Mouse (Mus musculus): ENCODE data around the gene Clcnka.

DNA sequence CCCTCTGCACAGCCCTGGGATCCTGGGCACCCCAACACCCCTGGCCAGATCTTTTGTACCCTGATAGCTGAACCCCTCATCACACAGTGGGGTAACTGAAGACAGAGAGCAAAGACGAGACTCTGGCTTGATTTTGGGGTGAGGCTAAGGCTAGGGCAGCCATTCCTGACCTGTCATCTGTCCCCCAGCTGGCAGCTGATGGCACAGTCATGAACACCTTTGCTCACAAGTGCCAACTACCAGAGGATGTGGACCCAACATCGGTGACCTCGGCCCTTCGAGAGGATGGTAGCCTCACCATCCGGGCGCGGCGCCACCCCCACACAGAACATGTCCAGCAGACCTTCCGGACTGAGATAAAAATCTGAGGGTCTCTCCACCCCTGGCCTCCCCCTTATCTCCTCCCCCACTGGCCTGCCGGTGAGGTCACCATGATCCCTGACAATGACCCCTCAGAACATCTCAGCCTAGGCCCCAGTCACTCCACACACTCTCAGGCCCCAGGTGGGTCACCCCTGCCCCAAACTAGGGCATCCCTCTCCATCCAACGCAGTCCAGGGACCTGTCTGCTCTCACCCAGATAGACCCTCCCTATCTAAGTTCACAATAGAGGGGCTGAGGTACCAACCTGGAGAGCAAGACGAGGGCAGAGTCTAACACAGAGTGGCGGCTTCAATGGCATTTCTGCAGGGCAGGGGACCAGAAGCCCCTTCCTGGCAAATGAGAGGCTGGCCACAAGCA lies 25.3 kb upstream of the Clcnka start:
- TF ChIP-seq CTCF (IDR thresholded peaks at IDR 0.05; ENCODE audit: insufficient read depth, low read length), result no peak
- TF ChIP-seq POLR2A (IDR thresholded peaks at IDR 0.05; ENCODE audit: borderline replicate concordance, extremely low read depth, low read depth, low read length), result no peak
